Mouse (Mus musculus): Measurements from ENCODE around the gene Add1. TPM values are rescaled to one million over a fixed set of nuclear protein-coding genes. Genes with fewer than 3 reads are reported as not detected.
A peak's percentile ranks its signal among the peaks of the same experiment; 100 is the strongest.

The Add1 gene
- total RNA-seq (2022), result 10 to 100 TPM; 59.0 to 71.9 (median 66.0) TPM

GRCm38 (mm10) chr5:34573268-34574221, at the start of gene Add1:
Gene Add1 (plus strand): TSS chr5:34573664.
- peak; percentile 96 to 97 for DNase-seq (ENCODE audit: low spot score in 2 of 2)

- no peak for DNase-seq (ENCODE audit: low spot score in 2 of 2)
Observed at GRCm38 (mm10) chr5:34523958-34524485, 49.4 kb upstream of the Add1 start.

GRCm38 (mm10) chr5:34524511-34524910, 49.0 kb upstream of the Add1 start:
- DNase-seq (ENCODE audit: low spot score in 2 of 2), result no peak

- peak; percentile 92 to 95 for DNase-seq (ENCODE audit: low spot score in 2 of 2)
Observed at GRCm38 (mm10) chr5:34525663-34526476, 47.6 kb upstream of the Add1 start, which contains the start of gene Sh3bp2. Gene Sh3bp2 (plus strand): TSS chr5:34525838.

GRCm38 (mm10) chr5:34526477-34526775, 47.0 kb upstream of the Add1 start:
- no peak for DNase-seq (ENCODE audit: low spot score in 2 of 2)

- no peak for DNase-seq (ENCODE audit: low spot score in 2 of 2)
Observed at GRCm38 (mm10) chr5:34527352-34527751, 46.1 kb upstream of the Add1 start.

GRCm38 (mm10) chr5:34528724-34529123, 44.7 kb upstream of the Add1 start:
- DNase-seq (ENCODE audit: low spot score in 2 of 2), result no peak

GRCm38 (mm10) chr5:34530116-34530515, 43.3 kb upstream of the Add1 start:
- DNase-seq (ENCODE audit: low spot score in 2 of 2), result no peak

- no peak for DNase-seq (ENCODE audit: low spot score in 2 of 2)
Observed at GRCm38 (mm10) chr5:34530687-34531086, 42.8 kb upstream of the Add1 start.

- DNase-seq (ENCODE audit: low spot score in 2 of 2), result no peak
Observed at GRCm38 (mm10) chr5:34533066-34533465, 40.4 kb upstream of the Add1 start.

GRCm38 (mm10) chr5:34533820-34534219, 39.6 kb upstream of the Add1 start:
- DNase-seq (ENCODE audit: low spot score in 2 of 2), result no peak

GRCm38 (mm10) chr5:34534776-34535581, 38.5 kb upstream of the Add1 start:
- DNase-seq (ENCODE audit: low spot score in 2 of 2), result peak in 1 of 2 experiments; percentile 44

- no peak for DNase-seq (ENCODE audit: low spot score in 2 of 2)
Observed at GRCm38 (mm10) chr5:34535831-34536230, 37.6 kb upstream of the Add1 start.

GRCm38 (mm10) chr5:34538079-34538478, 35.4 kb upstream of the Add1 start:
- no peak for DNase-seq (ENCODE audit: low spot score in 2 of 2)

- no peak for DNase-seq (ENCODE audit: low spot score in 2 of 2)
Observed at GRCm38 (mm10) chr5:34538527-34538926, 34.9 kb upstream of the Add1 start.

GRCm38 (mm10) chr5:34539121-34539520, 34.3 kb upstream of the Add1 start:
- no peak for DNase-seq (ENCODE audit: low spot score in 2 of 2)

- DNase-seq (ENCODE audit: low spot score in 2 of 2), result no peak
Observed at GRCm38 (mm10) chr5:34542166-34542565, 31.3 kb upstream of the Add1 start.

GRCm38 (mm10) chr5:34543114-34543513, 30.4 kb upstream of the Add1 start:
- DNase-seq (ENCODE audit: low spot score in 2 of 2), result no peak

- DNase-seq (ENCODE audit: low spot score in 2 of 2), result no peak
Observed at GRCm38 (mm10) chr5:34547410-34547809, 26.1 kb upstream of the Add1 start.

GRCm38 (mm10) chr5:34549135-34549482, 24.4 kb upstream of the Add1 start:
- DNase-seq (ENCODE audit: low spot score in 2 of 2), result no peak

- DNase-seq (ENCODE audit: low spot score in 2 of 2), result no peak
Observed at GRCm38 (mm10) chr5:34549483-34550221, 23.8 kb upstream of the Add1 start.

Measured in gastrocnemius, adult 8-10 months (tissue).